Mouse (Mus musculus): Measurements from ENCODE around the gene Rnf227.

Rnf227 gene

GRCm38 (mm10) chr11:69371601-69372000, 31.3 kb downstream of the Rnf227 start:
- DNase-seq (ENCODE audit: low spot score), result no peak

DNA sequence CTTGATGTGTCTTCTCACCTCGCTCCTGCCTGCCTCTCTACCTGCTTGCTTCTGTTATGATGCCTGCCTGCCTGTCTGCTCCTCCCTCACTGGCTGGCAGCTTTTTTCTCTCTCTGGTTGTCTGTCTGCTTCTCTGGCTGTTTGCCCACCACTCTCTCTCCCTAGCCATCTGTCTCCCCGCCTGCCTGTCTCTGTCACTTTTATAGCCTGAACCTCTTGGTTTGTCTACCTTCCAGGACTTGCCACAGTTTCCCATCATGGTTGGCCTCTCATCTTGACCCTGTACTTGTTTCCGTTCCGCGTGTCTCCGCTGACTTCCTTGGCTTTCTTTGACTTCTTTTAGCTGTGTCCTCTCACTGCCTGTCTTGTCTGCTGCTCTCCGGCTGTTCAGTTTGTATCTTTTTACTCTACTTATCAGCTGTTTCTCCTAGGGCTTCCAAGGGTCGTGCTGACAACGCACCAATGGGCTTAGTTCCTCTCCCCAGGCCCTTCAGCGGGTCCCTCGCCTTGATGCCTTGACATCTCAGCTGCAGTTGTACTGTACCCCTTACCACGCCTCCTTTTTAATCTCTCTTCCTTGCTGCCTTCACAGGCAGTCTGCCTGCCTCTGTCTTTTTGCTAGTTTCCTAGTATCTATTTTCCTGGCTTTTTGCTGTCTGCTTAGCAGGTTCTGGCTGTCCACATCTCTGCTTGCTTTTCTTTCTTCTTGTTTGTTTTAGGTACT, 32.0 kb downstream of the Rnf227 start:
- no peak for DNase-seq (ENCODE audit: low spot score)

- DNase-seq (ENCODE audit: low spot score), result no peak
Observed at GRCm38 (mm10) chr11:69372780-69373170, 32.5 kb downstream of the Rnf227 start.

DNA sequence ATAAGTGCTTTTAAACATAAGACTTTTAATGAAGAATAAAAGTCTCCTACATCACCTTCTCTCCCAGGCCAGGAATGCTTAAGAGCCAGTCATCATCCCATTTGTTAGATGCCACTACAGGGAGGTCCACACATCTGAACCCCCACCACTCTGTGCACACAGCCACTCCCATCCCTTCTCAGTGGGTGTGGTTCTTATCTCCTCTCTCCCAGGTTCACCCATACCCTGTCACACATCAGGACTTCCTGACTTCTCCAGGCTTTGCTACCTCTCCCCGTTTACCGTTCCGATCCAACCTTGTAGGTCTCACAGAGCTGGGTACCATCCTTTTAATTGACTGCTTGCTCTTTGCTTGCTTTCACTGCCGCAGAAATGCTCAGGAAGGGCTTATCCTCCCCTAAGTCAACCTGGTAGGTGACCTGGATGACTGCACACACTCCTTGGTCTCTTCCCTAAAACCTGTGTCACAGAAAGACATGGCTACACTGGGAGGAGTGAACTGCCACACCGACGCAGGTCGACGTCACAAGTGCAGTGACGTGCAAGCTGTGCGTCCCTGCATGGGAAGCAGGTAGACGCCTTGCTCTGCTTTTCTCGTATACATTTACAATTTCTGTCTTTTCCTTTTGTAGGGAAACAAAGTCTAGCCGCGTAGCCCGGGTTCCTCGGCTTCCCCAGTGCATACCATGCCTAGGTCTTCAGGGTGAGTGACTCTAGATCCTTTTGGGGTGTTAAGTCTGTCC, 33.1 kb downstream of the Rnf227 start:
- DNase-seq (ENCODE audit: low spot score), result no peak

- DNase-seq (ENCODE audit: low spot score), result no peak
Observed at GRCm38 (mm10) chr11:69375646-69376045, 35.4 kb downstream of the Rnf227 start.

GRCm38 (mm10) chr11:69377766-69378165, 37.5 kb downstream of the Rnf227 start:
- no peak for DNase-seq (ENCODE audit: low spot score)

DNA sequence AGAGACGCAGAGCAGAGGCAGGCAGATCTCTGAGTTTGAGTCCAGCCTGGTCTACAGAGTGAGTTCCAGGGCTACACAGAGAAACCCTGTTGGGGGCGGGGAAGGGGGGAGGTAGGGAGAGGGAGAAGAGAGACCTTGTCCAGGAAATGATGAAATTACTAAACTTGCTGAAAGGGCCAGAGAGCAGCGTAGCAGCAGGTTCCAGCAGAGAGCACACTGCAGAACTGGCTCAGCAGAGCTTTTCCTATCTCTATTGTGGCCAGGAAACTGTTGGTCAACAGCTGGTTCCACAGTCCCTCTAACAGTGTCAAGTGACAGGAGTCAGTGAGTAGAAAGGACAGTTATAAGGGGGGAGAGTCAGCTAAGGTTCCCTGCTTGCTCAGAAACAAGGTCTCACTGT, 39.3 kb downstream of the Rnf227 start:
- no peak for DNase-seq (ENCODE audit: low spot score)

- no peak for DNase-seq (ENCODE audit: low spot score)
Observed at GRCm38 (mm10) chr11:69381356-69381755, 41.1 kb downstream of the Rnf227 start.

- DNase-seq (ENCODE audit: low spot score), result no peak
Observed at GRCm38 (mm10) chr11:69382478-69383105, 42.3 kb downstream of the Rnf227 start.

- no peak for DNase-seq (ENCODE audit: low spot score)
Observed at GRCm38 (mm10) chr11:69384979-69385378, 44.7 kb downstream of the Rnf227 start.

- no peak for DNase-seq (ENCODE audit: low spot score)
Observed at GRCm38 (mm10) chr11:69386758-69387157, 46.5 kb downstream of the Rnf227 start.

DNA sequence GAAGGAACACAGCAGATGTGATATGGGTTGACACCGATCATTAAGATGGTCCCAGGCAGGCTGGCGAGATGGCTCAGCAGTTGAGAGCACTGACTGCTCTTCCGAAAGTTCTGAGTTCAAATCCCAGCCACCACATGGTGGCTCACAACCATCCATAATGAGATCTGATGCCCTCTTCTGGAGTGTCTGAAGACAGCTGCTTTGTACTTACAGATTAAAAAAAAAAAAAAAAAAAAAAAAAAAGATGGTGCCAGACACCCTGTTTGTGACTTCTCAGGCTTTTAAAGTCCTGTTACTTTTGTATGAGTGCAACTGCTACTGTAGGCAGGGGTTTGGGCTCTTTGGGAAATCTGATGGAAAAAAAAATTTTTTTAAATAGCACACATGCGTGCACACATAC, 48.4 kb downstream of the Rnf227 start:
- no peak for DNase-seq (ENCODE audit: low spot score)

GRCm38 (mm10) chr11:69389531-69390399, 49.5 kb downstream of the Rnf227 start:
- DNase-seq (ENCODE audit: low spot score), result no peak

- DNase-seq (ENCODE audit: low spot score), result no peak
Observed at GRCm38 (mm10) chr11:69390400-69391034, 50.3 kb downstream of the Rnf227 start.
